Mouse (Mus musculus): Measurements from ENCODE around the gene Etl4.

GRCm38 (mm10) chr2:20603991-20604390 is 694.4 kb downstream of the Etl4 start:
- TF ChIP-seq CTCF (IDR thresholded peaks at IDR 0.05; ENCODE audit: low read depth), result no peak
- no peak for TF ChIP-seq EP300 (IDR thresholded peaks at IDR 0.05; ENCODE audit: low read depth)

All from liver, postnatal 0 days (tissue).